Comparison of ENCODE assay signal across 9 mouse cellular contexts in genomic region chr9:123531234-123531633, GRCm38 (mm10). TPM values are rescaled to one million over a fixed set of nuclear protein-coding genes. Genes with fewer than 3 reads are reported as not detected.
A peak's percentile ranks its signal among the peaks of the same experiment; 100 is the strongest.
DNase-seq lines count a peak whose midpoint lies in the region; ATAC-seq lines count a peak whose summit lies in the region.
"Had no signal": no experiment of that assay in that cellular context is flagged by ENCODE, and none has a peak within 500 bp of the region (broad histone marks: within the 10 kb centered on the region; RNA-seq: fewer than 3 reads in every experiment).

No protein-coding gene starts in this region.

- peak overlapping the region; percentile 99 for H3K4me3 ChIP-seq in heart, embryonic 16.5 days (ENCODE audit: low read length)
- peak overlapping the region; percentile 94; the same call in 1 of the 2 replicates for H3K4me3 ChIP-seq in embryonic facial prominence, embryonic 10.5 days
- H3K4me3 ChIP-seq in hindbrain, embryonic 15.5 days = peak overlapping the region; percentile 96
- no peak overlapping the region for H3K4me3 ChIP-seq in midbrain, embryonic 11.5 days (ENCODE audit: low read depth, low read length)

- no peaks in the 10 kb centered on the region for H3K9me3 ChIP-seq in heart, embryonic 16.5 days (replicated peaks; ENCODE audit: control insufficient read depth, low read length)
- no peaks in the 10 kb centered on the region for H3K9me3 ChIP-seq in embryonic facial prominence, embryonic 10.5 days
- H3K9me3 ChIP-seq in hindbrain, embryonic 15.5 days = no peaks in the 10 kb centered on the region
- H3K9me3 ChIP-seq in midbrain, embryonic 11.5 days (ENCODE audit: control insufficient read depth, low read length) = no peaks in the 10 kb centered on the region

- peak overlapping the region; percentile 98 for H3K9ac ChIP-seq in heart, embryonic 16.5 days (ENCODE audit: low read length)
- H3K9ac ChIP-seq in hindbrain, embryonic 15.5 days = peak overlapping the region; percentile 85; the same call in 1 of the 2 replicates
- H3K9ac ChIP-seq in midbrain, embryonic 11.5 days (ENCODE audit: low read length) = no peak overlapping the region

- ATAC-seq in heart, embryonic 16.5 days (replicated peaks; ENCODE audit: extremely low read depth, insufficient read depth, low FRiP score) = no peak
- ATAC-seq in hindbrain, embryonic 15.5 days (ENCODE audit: low FRiP score, low read depth) = no peak
- ATAC-seq in midbrain, embryonic 11.5 days (ENCODE audit: low FRiP score) = no peak
- no peak for ATAC-seq in CD4-positive, CD25-positive, alpha-beta regulatory T cell, adult 4 months

- peaks cover 31% of the 10 kb centered on the region for H3K4me1 ChIP-seq in heart, embryonic 16.5 days (ENCODE audit: control insufficient read depth, insufficient read depth, low read length)
- H3K4me1 ChIP-seq in embryonic facial prominence, embryonic 10.5 days = peaks cover 28% of the 10 kb centered on the region
- peaks cover 26% of the 10 kb centered on the region for H3K4me1 ChIP-seq in hindbrain, embryonic 15.5 days (replicated peaks)
- peaks cover 18% of the 10 kb centered on the region for H3K4me1 ChIP-seq in midbrain, embryonic 11.5 days (ENCODE audit: control insufficient read depth, insufficient read depth, low read length)

- intact Hi-C loops in heart, postnatal 10 days (cut with DNase I) = no loop called here

- H3K36me3 ChIP-seq in heart, embryonic 16.5 days (ENCODE audit: control insufficient read depth, insufficient read depth) = no peaks in the 10 kb centered on the region
- H3K36me3 ChIP-seq in embryonic facial prominence, embryonic 10.5 days (replicated peaks) = peaks cover 9% of the 10 kb centered on the region; the same call in 1 of the 2 replicates
- no peaks in the 10 kb centered on the region for H3K36me3 ChIP-seq in hindbrain, embryonic 15.5 days
- H3K36me3 ChIP-seq in midbrain, embryonic 11.5 days (ENCODE audit: control insufficient read depth, insufficient read depth, low read length) = no peaks in the 10 kb centered on the region

- H3K27ac ChIP-seq in heart, embryonic 16.5 days (ENCODE audit: low read length) = no peak overlapping the region
- H3K27ac ChIP-seq in embryonic facial prominence, embryonic 10.5 days (replicated peaks) = no peak overlapping the region
- no peak overlapping the region for H3K27ac ChIP-seq in hindbrain, embryonic 15.5 days (replicated peaks)
- no peak overlapping the region for H3K27ac ChIP-seq in midbrain, embryonic 11.5 days (ENCODE audit: low read depth, low read length)

- no peaks in the 10 kb centered on the region for H3K27me3 ChIP-seq in heart, embryonic 16.5 days (ENCODE audit: control insufficient read depth, insufficient read depth, low read length)
- H3K27me3 ChIP-seq in embryonic facial prominence, embryonic 10.5 days (replicated peaks; ENCODE audit: low read depth, poor library complexity, severe bottlenecking) = no peaks in the 10 kb centered on the region
- no peaks in the 10 kb centered on the region for H3K27me3 ChIP-seq in hindbrain, embryonic 15.5 days
- no peaks in the 10 kb centered on the region for H3K27me3 ChIP-seq in midbrain, embryonic 11.5 days (ENCODE audit: control insufficient read depth, insufficient read depth, low read length)

- H3K4me2 ChIP-seq in heart, embryonic 16.5 days (ENCODE audit: low read depth, low read length) = peak overlapping the region; percentile 81
- H3K4me2 ChIP-seq in hindbrain, embryonic 15.5 days = peak overlapping the region; percentile 59
- no peak overlapping the region; the same call in 1 of the 2 replicates for H3K4me2 ChIP-seq in midbrain, embryonic 11.5 days

- no peak for DNase-seq in heart, postnatal 10 days
- no peak for DNase-seq in embryonic facial prominence, embryonic 10.5 days (ENCODE audit: low spot score)
- DNase-seq in midbrain, embryonic 11.5 days (ENCODE audit: low spot score, missing footprints) = peak; percentile 61
- no peak for DNase-seq in frontal cortex, postnatal 10 days (ENCODE audit: low spot score in 2 of 2)
- DNase-seq in right cerebral cortex, postnatal 14 days = no peak
- DNase-seq: gastrocnemius, postnatal 25 days had no signal

RNA-seq across cellular contexts. Expression of gene Sacm1l, which starts 1.7 kb away (rescaled TPM):
- 48.0 and 51.6 TPM in 2 replicates for polyA plus RNA-seq in heart, embryonic 16.5 days (2015; fragmentation: Nextera tagmentation; extraction: Ambion mirVana)
- 10 to 100 TPM; 43.5 to 45.3 TPM for total RNA-seq in heart, postnatal 10 days (2021)
- 44.0 and 44.4 TPM in 2 replicates for polyA plus RNA-seq in embryonic facial prominence, embryonic 10.5 days (2016; fragmentation: Nextera tagmentation; extraction: Ambion mirVana)
- 51.2 and 52.9 TPM in 2 replicates for polyA plus RNA-seq in hindbrain, embryonic 15.5 days (2015; fragmentation: Nextera tagmentation; extraction: Ambion mirVana)
- polyA plus RNA-seq in midbrain, embryonic 11.5 days (2014; fragmentation: Nextera tagmentation; extraction: Ambion mirVana) = 53.9 and 63.3 TPM in 2 replicates
- polyA plus RNA-seq in CD4-positive, CD25-positive, alpha-beta regulatory T cell, adult 4 months (2017; shearing (Covaris generic)) = 10 to 100 TPM; 46.0 to 55.2 TPM

RNA-seq across cellular contexts. Expression of gene Limd1, which starts 52.7 kb away (rescaled TPM):
- polyA plus RNA-seq in heart, embryonic 16.5 days (2015; fragmentation: Nextera tagmentation; extraction: Ambion mirVana) = 56.6 and 62.4 TPM in 2 replicates
- 10 to 100 TPM; 49.6 to 53.5 TPM for total RNA-seq in heart, postnatal 10 days (2021)
- polyA plus RNA-seq in embryonic facial prominence, embryonic 10.5 days (2016; fragmentation: Nextera tagmentation; extraction: Ambion mirVana) = 52.1 and 60.8 TPM in 2 replicates
- polyA plus RNA-seq in hindbrain, embryonic 15.5 days (2015; fragmentation: Nextera tagmentation; extraction: Ambion mirVana) = 13.8 and 14.3 TPM in 2 replicates
- polyA plus RNA-seq in midbrain, embryonic 11.5 days (2014; fragmentation: Nextera tagmentation; extraction: Ambion mirVana) = 43.3 and 46.4 TPM in 2 replicates
- 10 to 100 TPM; 37.6 to 41.0 TPM for polyA plus RNA-seq in CD4-positive, CD25-positive, alpha-beta regulatory T cell, adult 4 months (2017; shearing (Covaris generic))
